Mouse (Mus musculus) lung, adult 2 months (tissue): Measurements from ENCODE around the gene Sys1. TPM values are rescaled to one million over a fixed set of nuclear protein-coding genes. Genes with fewer than 3 reads are reported as not detected.

Experiments
- DNase-seq: peaks from one replicate; pipeline ENCODE4 v3.0.0; 2022
- H3K4me1 ChIP-seq: fragments of 200-500 bp; 2 replicates; pipeline ENCODE4 v1.6.1; 2011; ENCODE audit warnings: low read length; ENCODE audit not compliant: control insufficient read depth, insufficient read depth
- H3K4me3 ChIP-seq: fragments of 200-500 bp; replicated peaks from 2 replicates; pipeline ENCODE3; 2011; ENCODE audit warnings: low read depth, mild to moderate bottlenecking, control low read depth, low read length; ENCODE audit errors: extremely low read depth
- CTCF ChIP-seq: fragments of 200-500 bp; IDR thresholded peaks from 2 replicates; pipeline ENCODE4 v1.5.1; 2011; ENCODE audit warnings: mild to moderate bottlenecking, low read length, control low read depth; ENCODE audit not compliant: insufficient read depth
- POLR2A ChIP-seq: fragments of 200-500 bp; IDR thresholded peaks from 2 replicates; pipeline ENCODE4 v1.6.1; 2011; ENCODE audit warnings: low read depth, mild to moderate bottlenecking, control low read depth, low read length, borderline replicate concordance; ENCODE audit errors: extremely low read depth
- WGBS: fragments of 180-500 bp; shearing (Covaris S2); methylation state at CpG from one replicate; pipeline ENCODE4 v1.1.7; 2018; 5-methylcytosine and 5-hydroxymethylcytosine counted together
- polyA plus RNA-seq: library from polyadenylated mRNA; depleted of rRNA; stranded (reverse); fragments of >200 nt; gene quantifications from 2 replicates; pipeline ENCODE4 v1.2.3, GENCODE M21; 2012

Sys1 gene
- polyA plus RNA-seq, 1 experiment, result 89.8 TPM

DNA sequence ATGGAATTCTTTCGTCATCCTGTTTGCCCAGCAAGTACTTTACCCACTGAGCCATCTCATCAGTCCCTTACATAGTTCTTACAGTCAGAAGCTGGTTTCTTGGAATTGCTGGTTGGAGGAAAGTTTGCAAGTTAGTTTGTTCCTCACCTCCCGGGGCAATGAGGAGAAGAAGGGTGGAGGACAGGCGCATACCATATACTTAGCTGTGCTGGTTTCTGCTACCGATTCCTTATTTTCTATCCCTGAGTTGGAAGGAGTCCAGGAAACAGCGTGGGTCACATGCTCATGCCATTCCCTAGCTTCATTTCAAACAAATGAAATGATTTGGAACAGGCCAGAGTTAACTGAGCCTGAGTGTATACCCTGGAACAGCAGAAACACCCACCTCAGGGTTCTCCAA is 7.8 kb upstream of the Sys1 start:
- peaks cover 12% of the 10 kb centered on the region for H3K4me1 ChIP-seq
- DNase-seq, result no peak
- H3K4me3 ChIP-seq, result no peak overlapping the region
- TF ChIP-seq POLR2A (no peak), CTCF (no peak)
- WGBS, result 60% methylated on average over 5 of the region's 5 CpGs

DNA sequence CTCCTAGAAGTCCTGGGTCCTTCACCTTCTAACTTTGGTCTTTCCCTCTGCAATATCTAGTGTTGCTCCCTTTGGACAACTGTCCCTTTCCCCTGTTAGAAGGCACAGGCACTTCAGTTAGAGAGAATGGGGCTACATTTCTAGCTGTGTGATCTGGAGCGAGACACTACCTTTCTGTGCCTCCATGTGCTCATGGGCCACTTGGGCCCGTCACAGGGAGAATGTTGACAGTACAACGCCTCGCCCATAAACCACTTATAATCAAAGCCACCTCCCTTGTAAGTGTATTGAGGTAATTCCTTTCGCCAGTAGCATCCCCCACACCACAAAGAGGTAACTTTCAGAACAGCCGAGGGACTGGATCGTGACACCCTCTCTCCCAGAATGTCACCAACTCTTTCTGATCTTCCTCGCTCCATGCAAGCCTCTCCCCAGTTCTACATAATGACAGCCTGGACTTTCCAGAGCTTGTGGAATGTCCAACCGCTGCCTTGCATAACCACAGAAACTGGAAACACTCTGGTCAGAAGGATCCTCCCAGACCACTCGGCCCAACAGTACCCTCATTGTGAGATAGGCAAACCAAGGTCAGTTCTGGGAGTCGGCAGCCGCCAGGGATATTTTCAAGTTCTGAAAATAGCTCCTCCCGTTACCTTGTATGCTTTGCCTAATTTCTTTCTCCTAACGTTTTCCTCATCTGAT is 7.3 kb upstream of the Sys1 start:
- 65% methylated on average over 14 of the region's 14 CpGs for WGBS
- Histone ChIP-seq H3K4me1 (peaks cover 13% of the 10 kb centered on the region), H3K4me3 (no peak overlapping the region)
- DNase-seq, result peak; percentile 28
- no peak for TF ChIP-seq POLR2A
- no peak for TF ChIP-seq CTCF

DNA sequence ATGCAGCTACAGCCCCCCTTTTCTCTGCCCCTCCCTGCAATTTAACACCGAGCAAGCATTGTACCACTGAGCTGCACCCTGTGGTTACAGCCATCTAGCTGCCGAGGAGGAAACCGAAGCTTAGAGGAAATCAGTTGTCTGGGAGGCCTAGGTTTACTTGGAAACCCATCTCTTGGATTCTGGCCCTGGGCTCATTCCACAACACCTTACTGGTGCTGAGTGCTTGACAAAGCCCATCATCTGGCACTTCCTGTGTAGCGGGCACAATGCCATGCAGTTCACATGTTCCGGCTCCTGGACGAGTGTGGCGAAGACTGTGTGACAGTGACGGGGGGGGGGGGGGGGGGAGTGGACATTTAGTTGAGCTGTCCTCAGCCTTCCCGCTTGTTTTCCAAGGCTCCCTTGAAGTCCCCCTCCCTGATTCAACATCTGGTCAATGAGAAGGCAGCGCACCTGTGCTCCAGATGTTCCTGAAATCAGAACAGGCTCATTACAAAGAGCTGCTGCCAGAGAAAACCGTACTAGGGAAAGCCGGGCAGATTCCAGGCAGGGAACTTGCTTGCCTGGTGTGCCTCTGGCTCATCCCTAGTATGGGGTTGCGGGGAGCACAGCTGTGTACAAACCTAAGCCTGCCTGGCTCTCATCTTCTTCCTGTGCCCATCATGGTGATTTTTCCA is 4.6 kb upstream of the Sys1 start:
- Histone ChIP-seq H3K4me1 (peaks cover 21% of the 10 kb centered on the region), H3K4me3 (no peak overlapping the region)
- 31% methylated on average over 13 of the region's 13 CpGs for WGBS
- no peak for TF ChIP-seq CTCF
- TF ChIP-seq POLR2A, result no peak
- DNase-seq, result no peak

DNA sequence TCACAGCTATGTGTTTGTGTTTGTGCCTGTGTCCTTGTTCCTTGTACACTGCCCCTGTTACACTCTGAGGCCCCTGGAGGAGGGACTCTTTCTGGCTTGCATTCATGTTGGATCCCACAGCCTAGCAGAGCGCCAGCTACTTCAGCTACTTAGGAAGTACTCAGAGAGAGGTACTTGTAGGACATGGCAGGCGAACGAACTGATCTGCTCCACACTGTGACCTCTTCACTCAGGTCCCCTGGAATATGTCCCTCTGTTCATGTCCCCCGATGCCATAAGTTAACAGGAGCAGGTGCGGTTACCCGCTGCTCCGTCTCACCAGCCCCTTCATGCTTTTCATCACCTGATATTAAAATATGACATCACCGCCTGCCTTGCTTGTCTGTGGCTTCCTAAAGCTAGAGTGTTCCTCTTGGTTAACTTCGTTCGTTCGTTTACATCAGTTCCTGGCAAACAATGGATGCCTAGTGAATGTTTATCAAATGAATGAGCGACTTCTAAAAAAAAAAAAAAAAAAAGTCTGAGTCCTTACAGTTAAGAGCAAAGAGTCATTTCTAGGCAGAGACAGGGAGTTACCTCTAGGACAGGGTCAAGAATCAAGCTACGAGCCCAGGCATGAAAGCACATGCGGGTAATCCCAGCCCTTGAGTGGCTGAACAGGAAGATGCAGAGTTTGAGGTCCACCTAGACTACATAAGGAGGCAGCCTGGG is 3.6 kb upstream of the Sys1 start:
- H3K4me1 ChIP-seq, result peaks cover 22% of the 10 kb centered on the region
- no peak overlapping the region for H3K4me3 ChIP-seq
- DNase-seq, result peak; percentile 34
- WGBS, result 38% methylated on average over 14 of the region's 14 CpGs
- TF ChIP-seq CTCF (no peak), POLR2A (no peak)

DNA sequence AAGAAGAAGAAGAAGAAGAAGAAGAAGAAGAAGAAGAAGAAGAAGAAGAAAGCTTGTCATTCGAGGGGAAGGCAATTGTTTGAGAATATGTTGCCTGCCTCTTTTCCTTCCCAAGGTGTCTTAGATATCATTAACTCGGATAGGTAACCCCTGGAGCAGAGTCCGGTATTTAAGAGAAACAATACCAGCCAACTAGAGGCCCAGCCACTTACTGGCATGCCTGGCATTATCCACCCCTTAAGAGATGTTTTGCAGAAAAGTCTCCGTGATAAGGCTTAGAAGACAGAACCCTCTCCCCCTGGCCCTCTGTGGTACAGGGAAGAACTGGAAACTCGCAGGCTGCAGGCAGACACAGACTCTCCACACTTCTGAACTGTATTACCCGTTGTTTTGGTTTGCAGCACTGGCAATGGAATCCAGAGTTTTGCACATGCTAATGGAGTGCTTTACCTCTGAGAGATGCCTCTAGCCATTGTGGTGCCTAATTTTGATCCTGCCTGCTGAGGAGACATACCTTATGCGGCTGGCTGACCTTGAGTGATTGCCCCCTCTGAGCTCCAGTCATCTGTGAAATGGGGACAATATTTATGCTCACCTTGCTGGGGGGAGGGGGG is 2.8 kb upstream of the Sys1 start:
- peaks cover 22% of the 10 kb centered on the region for H3K4me1 ChIP-seq
- DNase-seq, result no peak
- H3K4me3 ChIP-seq, result no peak overlapping the region
- 75% methylated on average over 7 of the region's 7 CpGs for WGBS
- TF ChIP-seq POLR2A (no peak), CTCF (no peak)

DNA sequence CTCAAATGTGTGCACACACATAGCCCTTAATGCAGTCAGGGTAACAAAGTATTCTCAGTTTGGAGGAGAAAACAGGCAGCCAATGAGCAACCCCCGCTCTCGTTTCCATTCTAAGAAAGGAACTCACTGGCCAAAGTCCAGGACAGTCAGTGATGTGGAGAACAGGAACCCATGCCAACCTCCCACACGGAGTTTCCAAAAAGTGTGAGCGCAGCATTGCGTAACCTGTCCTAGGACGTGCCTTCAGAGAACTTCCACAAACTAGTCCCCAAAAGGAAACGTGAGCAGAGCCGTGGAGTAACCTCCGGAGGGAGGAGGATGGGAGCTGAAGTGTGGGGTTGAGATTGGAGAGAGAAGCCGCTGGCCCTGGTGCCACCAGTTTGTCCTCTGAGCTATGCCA is 1.9 kb upstream of the Sys1 start:
- DNase-seq, result peak; percentile 75
- Histone ChIP-seq H3K4me1 (peaks cover 22% of the 10 kb centered on the region), H3K4me3 (no peak overlapping the region)
- TF ChIP-seq POLR2A (no peak), CTCF (no peak)
- 27% methylated on average over 10 of the region's 10 CpGs for WGBS

DNA sequence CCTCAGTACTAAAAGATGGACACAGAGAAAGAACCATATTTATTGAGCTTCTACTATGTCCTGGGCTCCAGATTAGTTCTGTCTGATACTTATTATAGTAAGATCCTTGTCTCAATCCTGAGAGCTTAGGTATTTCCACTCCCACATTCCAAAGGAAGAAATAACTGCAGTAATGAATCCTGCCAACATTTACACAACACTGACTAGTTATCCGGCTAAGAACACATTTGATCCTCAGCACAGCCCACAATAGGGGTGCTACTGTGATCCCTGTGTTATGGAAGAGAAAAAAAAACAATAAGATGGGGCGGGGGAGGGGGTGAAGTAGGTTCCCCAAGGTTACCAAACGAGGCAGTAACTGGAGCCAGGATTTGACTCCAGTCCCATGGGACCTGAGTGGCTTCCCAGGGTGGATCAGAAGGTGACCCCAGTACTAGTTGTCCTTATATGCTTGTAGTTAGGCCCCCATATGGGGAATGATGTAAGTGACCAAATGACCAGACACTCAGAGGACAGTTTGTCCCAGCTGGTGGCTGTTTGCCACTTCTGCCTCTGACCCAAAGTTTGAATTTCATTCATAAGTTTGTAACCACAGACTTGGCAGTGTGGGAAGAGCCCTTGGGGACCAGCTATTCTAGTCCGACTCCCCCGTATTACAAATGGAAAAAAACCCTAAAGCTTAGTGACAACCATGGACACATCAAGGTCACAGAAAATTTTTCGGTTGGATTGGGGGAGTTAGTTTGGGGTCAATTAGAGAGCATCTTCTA is 1.2 kb upstream of the Sys1 start:
- H3K4me1 ChIP-seq, result peaks cover 22% of the 10 kb centered on the region
- peak; percentile 21 for DNase-seq
- no peak overlapping the region for H3K4me3 ChIP-seq
- TF ChIP-seq POLR2A (no peak), CTCF (no peak)
- 51% methylated on average over 6 of the region's 6 CpGs for WGBS

DNA sequence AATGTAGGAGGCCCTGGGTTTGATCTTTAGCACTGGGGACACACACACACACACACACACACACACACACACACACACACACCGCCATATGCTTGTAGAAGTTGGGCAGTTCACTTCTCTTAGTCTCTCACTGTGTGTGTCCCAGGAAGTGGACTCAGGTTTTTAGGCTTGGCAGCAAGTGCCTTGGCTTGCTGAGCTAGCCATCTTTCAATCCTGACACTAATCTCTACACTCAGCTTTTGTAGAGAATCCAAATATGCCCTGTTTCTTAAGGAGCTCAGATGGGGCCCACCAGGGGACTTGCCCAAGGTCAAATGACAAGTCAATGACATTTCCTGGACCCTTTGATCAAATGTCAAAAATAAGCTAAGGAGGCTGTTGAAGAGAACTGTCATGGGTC is 351 bp upstream of the Sys1 start:
- WGBS, result 72% methylated on average over 1 of the region's 1 CpGs
- peak; percentile 9 for DNase-seq
- no peak overlapping the region for H3K4me3 ChIP-seq
- H3K4me1 ChIP-seq, result peaks cover 22% of the 10 kb centered on the region
- TF ChIP-seq POLR2A, result no peak
- no peak for TF ChIP-seq CTCF

DNA sequence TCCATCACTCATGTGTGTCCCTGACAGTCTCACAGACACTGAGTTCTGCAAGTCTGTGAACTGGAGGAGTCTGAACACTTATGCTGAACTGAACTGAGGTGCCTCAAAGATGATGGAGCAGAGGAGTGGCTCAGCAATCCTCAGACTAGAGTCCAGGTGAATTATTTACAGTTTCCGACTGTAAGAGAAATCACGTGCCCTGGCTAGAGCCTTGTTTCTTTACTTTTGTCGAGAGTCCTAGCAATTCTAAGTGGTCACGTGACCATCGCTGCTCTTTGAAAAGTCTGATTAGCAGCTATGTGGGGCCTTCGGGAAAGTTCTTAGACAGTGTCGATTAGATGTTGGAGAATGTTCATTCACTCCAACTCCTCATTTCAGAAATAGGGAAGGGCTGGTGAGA is 1.2 kb downstream of the Sys1 start:
- no peak for TF ChIP-seq CTCF
- TF ChIP-seq POLR2A, result no peak
- H3K4me3 ChIP-seq, result no peak overlapping the region
- peaks cover 18% of the 10 kb centered on the region for H3K4me1 ChIP-seq
- 49% methylated on average over 7 of the region's 7 CpGs for WGBS
- peak; percentile 55 for DNase-seq
